Mouse (Mus musculus) neural tube, embryonic 15.5 days (tissue): ENCODE data around the gene Pde4d. TPM values are rescaled to one million over a fixed set of nuclear protein-coding genes. Genes with fewer than 3 reads are reported as not detected.

ENCODE experiments used
- ATAC-seq: fragments of 200-750 bp; cut with Nextera tagmentation; 2 replicates; pipeline ENCODE4 v1.8.0; 2017; ENCODE audit warnings: mild to moderate bottlenecking, moderate TSS enrichment, moderate library complexity; ENCODE audit not compliant: low FRiP score
- H3K27ac ChIP-seq: fragments of 300-500 bp; sonication (generic); replicated peaks from 2 replicates; pipeline ENCODE4 v1.5.1; 2015; ENCODE audit warnings: mild to moderate bottlenecking, inconsistent platforms
- H3K27me3 ChIP-seq: fragments of 300-500 bp; sonication (generic); replicated peaks from 2 replicates; pipeline ENCODE4 v1.6.1; 2015; ENCODE audit warnings: inconsistent platforms
- H3K36me3 ChIP-seq: fragments of 300-500 bp; sonication (generic); 2 replicates; pipeline ENCODE4 v1.6.1; 2015; ENCODE audit warnings: inconsistent platforms
- H3K4me1 ChIP-seq: fragments of 300-500 bp; sonication (generic); 2 replicates; pipeline ENCODE4 v1.6.1; 2015; ENCODE audit warnings: inconsistent platforms
- H3K4me2 ChIP-seq: fragments of 300-500 bp; sonication (generic); 2 replicates; pipeline ENCODE4 v1.6.1; 2015; ENCODE audit warnings: inconsistent platforms, mild to moderate bottlenecking, moderate library complexity
- H3K4me3 ChIP-seq: fragments of 300-500 bp; sonication (generic); replicated peaks from 2 replicates; pipeline ENCODE4 v1.5.1; 2015; ENCODE audit warnings: mild to moderate bottlenecking, inconsistent platforms
- H3K9ac ChIP-seq: fragments of 300-500 bp; sonication (generic); replicated peaks from 2 replicates; pipeline ENCODE4 v1.6.1; 2015; ENCODE audit warnings: mild to moderate bottlenecking, inconsistent platforms
- H3K9me3 ChIP-seq: fragments of 300-500 bp; sonication (generic); replicated peaks from 2 replicates; pipeline ENCODE4 v1.6.1; 2016; ENCODE audit warnings: inconsistent platforms
- WGBS: fragments of 180-500 bp; shearing (Covaris S2); methylation state at CpG from one replicate; pipeline ENCODE4 v1.1.7; 2015; ENCODE audit warnings: mixed read lengths; 5-methylcytosine and 5-hydroxymethylcytosine counted together
- polyA plus RNA-seq: library from polyadenylated mRNA; unstranded; fragments of >200 nt; fragmentation: Nextera tagmentation; extraction: Ambion mirVana; gene quantifications from 2 replicates; pipeline ENCODE4 v1.2.1, GENCODE M21; 2015

Gene Pde4d
- polyA plus RNA-seq, 1 experiment from 2014 or later: 20.7 TPM

- H3K27ac ChIP-seq: peak overlapping the region; percentile 96
- peak overlapping the region; percentile 71 for H3K9ac ChIP-seq
- peak; percentile 97 for ATAC-seq
- H3K36me3 ChIP-seq: no peaks in the 10 kb centered on the region
- H3K27me3 ChIP-seq: no peaks in the 10 kb centered on the region
- peak overlapping the region; percentile 68 for H3K4me3 ChIP-seq
- WGBS: under 1% methylated on average over 12 of the region's 12 CpGs
- H3K9me3 ChIP-seq: no peaks in the 10 kb centered on the region
- peak overlapping the region; percentile 83 for H3K4me2 ChIP-seq
- H3K4me1 ChIP-seq: peaks cover 38% of the 10 kb centered on the region
Observed at GRCm38 (mm10) chr13:109440881-109441280, 991.1 kb downstream of the Pde4d start.

- ATAC-seq: peak; percentile 13
- no peaks in the 10 kb centered on the region for H3K27me3 ChIP-seq
- H3K36me3 ChIP-seq: no peaks in the 10 kb centered on the region
- H3K27ac ChIP-seq: peak overlapping the region; percentile 96
- 13% methylated on average over 12 of the region's 12 CpGs for WGBS
- peak overlapping the region; percentile 83 for H3K4me2 ChIP-seq
- H3K9me3 ChIP-seq: no peaks in the 10 kb centered on the region
- peaks cover 41% of the 10 kb centered on the region for H3K4me1 ChIP-seq
- peak overlapping the region; percentile 68 for H3K4me3 ChIP-seq
- peak overlapping the region; percentile 71 for H3K9ac ChIP-seq
Observed at GRCm38 (mm10) chr13:109441401-109441973, 991.7 kb downstream of the Pde4d start.

- Histone ChIP-seq H3K36me3 (no peaks in the 10 kb centered on the region), H3K27ac (no peak overlapping the region), H3K4me2 (peak overlapping the region; percentile 83), H3K27me3 (no peaks in the 10 kb centered on the region), H3K4me1 (peaks cover 39% of the 10 kb centered on the region), H3K4me3 (0 out of 2 replicates have a peak overlapping the region, but pooled peaks have one; percentile 1), H3K9ac (no peak overlapping the region), H3K9me3 (no peaks in the 10 kb centered on the region; the same call in 1 of the 2 replicates)
- ATAC-seq: no peak
- WGBS: 77% methylated on average over 7 of the region's 7 CpGs
Observed at GRCm38 (mm10) chr13:109446138-109446537, 996.4 kb downstream of the Pde4d start.

- Histone ChIP-seq H3K4me1 (peaks cover 33% of the 10 kb centered on the region), H3K9ac (no peak overlapping the region), H3K27ac (no peak overlapping the region), H3K9me3 (no peaks in the 10 kb centered on the region; the same call in 1 of the 2 replicates), H3K4me3 (no peak overlapping the region), H3K36me3 (no peaks in the 10 kb centered on the region), H3K4me2 (no peak overlapping the region), H3K27me3 (no peaks in the 10 kb centered on the region)
- 85% methylated on average over 5 of the region's 5 CpGs for WGBS
- no peak for ATAC-seq
Observed at GRCm38 (mm10) chr13:109448121-109448520, 998.4 kb downstream of the Pde4d start.

- H3K4me2 ChIP-seq: no peak overlapping the region
- no peak overlapping the region for H3K27ac ChIP-seq
- no peak overlapping the region for H3K9ac ChIP-seq
- H3K27me3 ChIP-seq: no peaks in the 10 kb centered on the region
- no peaks in the 10 kb centered on the region for H3K9me3 ChIP-seq
- no peak overlapping the region for H3K4me3 ChIP-seq
- H3K4me1 ChIP-seq: no peaks in the 10 kb centered on the region
- H3K36me3 ChIP-seq: no peaks in the 10 kb centered on the region
- no peak for ATAC-seq
Observed at GRCm38 (mm10) chr13:109474344-109474743, 1024.6 kb downstream of the Pde4d start.

GRCm38 (mm10) chr13:109481446-109481845 is 1031.7 kb downstream of the Pde4d start:
- WGBS: 40% methylated on average over 7 of the region's 7 CpGs

GRCm38 (mm10) chr13:109486166-109486565 is 1036.4 kb downstream of the Pde4d start:
- no peak overlapping the region for H3K4me2 ChIP-seq
- H3K36me3 ChIP-seq: no peaks in the 10 kb centered on the region
- no peak overlapping the region for H3K27ac ChIP-seq
- no peaks in the 10 kb centered on the region for H3K27me3 ChIP-seq
- WGBS: 54% methylated on average over 6 of the region's 6 CpGs
- no peak overlapping the region for H3K9ac ChIP-seq
- H3K4me3 ChIP-seq: no peak overlapping the region
- no peaks in the 10 kb centered on the region for H3K9me3 ChIP-seq
- peaks cover 20% of the 10 kb centered on the region for H3K4me1 ChIP-seq
- ATAC-seq: no peak

More at GRCm38 (mm10) chr13:109481446-109481845, 1031.7 kb downstream of the Pde4d start:
- Histone ChIP-seq H3K27ac (no peak overlapping the region), H3K9ac (no peak overlapping the region), H3K4me2 (no peak overlapping the region), H3K36me3 (no peaks in the 10 kb centered on the region), H3K4me3 (no peak overlapping the region), H3K4me1 (0 out of 2 replicates have a peak, but pooled peaks cover 5% of the 10 kb centered on the region), H3K9me3 (no peaks in the 10 kb centered on the region), H3K27me3 (no peaks in the 10 kb centered on the region)
- ATAC-seq: no peak

GRCm38 (mm10) chr13:109487378-109487777 is 1037.6 kb downstream of the Pde4d start:
- no peaks in the 10 kb centered on the region for H3K9me3 ChIP-seq
- H3K4me1 ChIP-seq: peaks cover 29% of the 10 kb centered on the region
- no peak for ATAC-seq
- H3K4me2 ChIP-seq: no peak overlapping the region
- no peaks in the 10 kb centered on the region for H3K36me3 ChIP-seq
- 22% methylated on average over 2 of the region's 2 CpGs for WGBS
- H3K4me3 ChIP-seq: no peak overlapping the region
- H3K27ac ChIP-seq: peak overlapping the region; percentile 14; the same call in 1 of the 2 replicates
- no peaks in the 10 kb centered on the region for H3K27me3 ChIP-seq
- H3K9ac ChIP-seq: no peak overlapping the region

GRCm38 (mm10) chr13:109490853-109491252 is 1041.1 kb downstream of the Pde4d start:
- H3K27me3 ChIP-seq: no peaks in the 10 kb centered on the region
- no peaks in the 10 kb centered on the region for H3K9me3 ChIP-seq
- peaks cover 28% of the 10 kb centered on the region for H3K4me1 ChIP-seq
- no peaks in the 10 kb centered on the region for H3K36me3 ChIP-seq
- H3K4me3 ChIP-seq: no peak overlapping the region
- H3K27ac ChIP-seq: peak overlapping the region; percentile 19; the same call in 1 of the 2 replicates
- ATAC-seq: no peak; the same call in 1 of the 2 replicates
- 32% methylated on average over 2 of the region's 2 CpGs for WGBS
- H3K4me2 ChIP-seq: no peak overlapping the region
- no peak overlapping the region for H3K9ac ChIP-seq

GRCm38 (mm10) chr13:109491829-109492228 is 1042.1 kb downstream of the Pde4d start:
- no peak for ATAC-seq
- Histone ChIP-seq H3K27ac (no peak overlapping the region; the same call in 1 of the 2 replicates), H3K27me3 (no peaks in the 10 kb centered on the region), H3K9ac (no peak overlapping the region), H3K4me1 (peaks cover 23% of the 10 kb centered on the region), H3K4me2 (no peak overlapping the region), H3K9me3 (no peaks in the 10 kb centered on the region), H3K4me3 (no peak overlapping the region), H3K36me3 (no peaks in the 10 kb centered on the region)
- 48% methylated on average over 4 of the region's 4 CpGs for WGBS

- H3K36me3 ChIP-seq: no peaks in the 10 kb centered on the region
- H3K9me3 ChIP-seq: no peaks in the 10 kb centered on the region
- no peak overlapping the region for H3K9ac ChIP-seq
- WGBS: 58% methylated on average over 9 of the region's 9 CpGs
- H3K4me3 ChIP-seq: no peak overlapping the region
- H3K27me3 ChIP-seq: no peaks in the 10 kb centered on the region
- no peak overlapping the region for H3K4me2 ChIP-seq
- H3K4me1 ChIP-seq: 0 out of 2 replicates have a peak, but pooled peaks cover 2% of the 10 kb centered on the region
- ATAC-seq: no peak
- H3K27ac ChIP-seq: no peak overlapping the region
Observed at GRCm38 (mm10) chr13:109500336-109500735, 1050.6 kb downstream of the Pde4d start.

- H3K4me2 ChIP-seq: no peak overlapping the region
- H3K27ac ChIP-seq: no peak overlapping the region
- no peak overlapping the region for H3K9ac ChIP-seq
- no peaks in the 10 kb centered on the region for H3K27me3 ChIP-seq
- ATAC-seq: no peak
- WGBS: 85% methylated on average over 7 of the region's 7 CpGs
- 0 out of 2 replicates have a peak, but pooled peaks cover 2% of the 10 kb centered on the region for H3K4me1 ChIP-seq
- no peak overlapping the region for H3K4me3 ChIP-seq
- H3K9me3 ChIP-seq: no peaks in the 10 kb centered on the region
- no peaks in the 10 kb centered on the region for H3K36me3 ChIP-seq
Observed at GRCm38 (mm10) chr13:109502796-109503195, 1053.0 kb downstream of the Pde4d start.
